Mouse (Mus musculus) hindbrain, embryonic 15.5 days (tissue): ENCODE measurements around the gene S100pbp. TPM values are rescaled to one million over a fixed set of nuclear protein-coding genes. Genes with fewer than 3 reads are reported as not detected.
A peak's percentile ranks its signal among the peaks of the same experiment; 100 is the strongest.

Experiments used
- ATAC-seq: fragments of 200-750 bp; cut with Nextera tagmentation; 2 replicates; pipeline ENCODE4 v1.8.0; 2017; ENCODE audit warnings: low read depth, moderate number of reproducible peaks, moderate TSS enrichment; ENCODE audit not compliant: low FRiP score
- H3K27ac ChIP-seq: fragments of 300-500 bp; sonication (generic); replicated peaks from 2 replicates; pipeline ENCODE4 v1.5.1; 2015; ENCODE audit warnings: mild to moderate bottlenecking, inconsistent platforms
- H3K27me3 ChIP-seq: fragments of 300-500 bp; sonication (generic); 2 replicates; pipeline ENCODE4 v1.6.1; 2015; ENCODE audit warnings: control low read depth, inconsistent platforms
- H3K36me3 ChIP-seq: fragments of 300-500 bp; sonication (generic); 2 replicates; pipeline ENCODE4 v1.6.1; 2015; ENCODE audit warnings: control low read depth, inconsistent platforms
- H3K4me1 ChIP-seq: fragments of 300-500 bp; sonication (generic); replicated peaks from 2 replicates; pipeline ENCODE4 v1.6.1; 2015; ENCODE audit warnings: control low read depth, inconsistent platforms
- H3K4me2 ChIP-seq: fragments of 300-500 bp; sonication (generic); 2 replicates; pipeline ENCODE4 v1.6.1; 2015; ENCODE audit warnings: moderate library complexity, mild to moderate bottlenecking, inconsistent platforms
- H3K4me3 ChIP-seq: fragments of 300-500 bp; sonication (generic); 2 replicates; pipeline ENCODE4 v1.5.1; 2015; ENCODE audit warnings: mild to moderate bottlenecking, inconsistent platforms
- H3K9ac ChIP-seq: fragments of 300-500 bp; sonication (generic); 2 replicates; pipeline ENCODE4 v1.6.1; 2015; ENCODE audit warnings: inconsistent platforms
- H3K9me3 ChIP-seq: fragments of 300-500 bp; sonication (generic); 2 replicates; pipeline ENCODE4 v1.6.1; 2016; ENCODE audit warnings: control low read depth, inconsistent platforms
- WGBS: fragments of 180-500 bp; shearing (Covaris S2); methylation state at CpG from one replicate; pipeline ENCODE4 v1.1.7; 2015; 5-methylcytosine and 5-hydroxymethylcytosine counted together
- polyA plus RNA-seq: library from polyadenylated mRNA; unstranded; fragments of >200 nt; fragmentation: Nextera tagmentation; extraction: Ambion mirVana; gene quantifications from 2 replicates; pipeline ENCODE4 v1.2.1, GENCODE M21; 2015

S100pbp gene
- polyA plus RNA-seq, 1 experiment from 2014 or later = 19.6 TPM

DNA sequence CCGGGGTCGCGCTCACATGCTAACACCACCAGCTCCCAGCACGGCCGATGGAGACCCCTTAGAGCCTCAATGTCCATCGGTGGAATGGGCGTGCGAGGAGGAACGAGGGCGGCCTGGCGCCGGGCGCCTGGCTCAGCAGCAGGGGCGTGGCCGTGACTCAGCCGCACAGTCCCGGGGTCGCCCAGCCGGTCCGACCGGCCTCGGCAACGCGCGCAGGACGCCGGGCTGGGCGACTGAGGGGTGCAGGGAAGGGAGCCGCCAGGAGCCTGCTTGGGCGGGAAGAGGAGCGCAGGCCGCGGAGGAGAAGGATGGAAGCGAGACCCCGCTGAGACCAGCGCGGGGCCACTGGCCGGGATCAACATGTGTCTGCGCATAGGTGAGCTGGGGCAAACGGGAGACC is 84.2 kb downstream of the S100pbp start, which contains the start of gene Tmem54:
Gene Tmem54 (plus strand): TSS at position 193 of the 400 bp plus-strand sequence.
- H3K9ac ChIP-seq = no peak within 1 kb of the TSS

GRCm38 (mm10) chr4:129102133-129102829 is 87.2 kb downstream of the S100pbp start:
- Histone ChIP-seq H3K4me2 (no peak overlapping the region), H3K27ac (no peak overlapping the region), H3K4me3 (no peak overlapping the region), H3K9me3 (no peaks in the 10 kb centered on the region), H3K4me1 (peaks cover 5% of the 10 kb centered on the region), H3K9ac (no peak overlapping the region), H3K36me3 (no peaks in the 10 kb centered on the region), H3K27me3 (peaks cover 21% of the 10 kb centered on the region)
- WGBS = 86% methylated on average over 14 of the region's 14 CpGs
- ATAC-seq = no peak

More for the DNA sequence above, 84.2 kb downstream of the S100pbp start, which contains the start of gene Tmem54:
- no peak within 1 kb of the TSS for H3K27ac ChIP-seq
- H3K36me3 ChIP-seq = no peaks in the 10 kb centered on the region
- no peak for ATAC-seq
- peaks cover 21% of the 10 kb centered on the region for H3K27me3 ChIP-seq
- H3K4me2 ChIP-seq = peak within 1 kb of the TSS; percentile 50
- H3K4me1 ChIP-seq = peaks cover 5% of the 10 kb centered on the region
- WGBS = 2% methylated on average over 40 of the region's 40 CpGs
- H3K4me3 ChIP-seq = peak within 1 kb of the TSS; percentile 23
- no peaks in the 10 kb centered on the region for H3K9me3 ChIP-seq

Other genes with a start within 250 kb of the S100pbp start
- gene Azin2, start 227.3 kb downstream of the S100pbp start, polyA plus RNA-seq = 17.3 and 21.9 TPM in 2 replicates
- gene Ak2, start 197.8 kb downstream of the S100pbp start, polyA plus RNA-seq = 84.8 and 93.2 TPM in 2 replicates
- gene Rnf19b, start 131.5 kb downstream of the S100pbp start, polyA plus RNA-seq = 32.2 and 34.6 TPM in 2 replicates
- gene Tmem54, start 84.2 kb downstream of the S100pbp start, polyA plus RNA-seq = 0.14 TPM in 1 of 2 replicates, not detected in the other
- 110 and 133 TPM in 2 replicates for gene Hpca, start 67.7 kb downstream of the S100pbp start, polyA plus RNA-seq
- 12.5 and 15.0 TPM in 2 replicates for gene Fndc5, start 52.7 kb downstream of the S100pbp start, polyA plus RNA-seq
- gene Yars, start within 50 bp of the S100pbp start, polyA plus RNA-seq = 102 and 111 TPM in 2 replicates
- 8.3 and 9.5 TPM in 2 replicates for gene C77080, start 71.7 kb upstream of the S100pbp start, polyA plus RNA-seq
- gene Sync, start 97.9 kb upstream of the S100pbp start, polyA plus RNA-seq = 1.5 and 1.6 TPM in 2 replicates
- 245 and 264 TPM in 2 replicates for gene Rbbp4, start 145.6 kb upstream of the S100pbp start, polyA plus RNA-seq
- 18.1 and 24.6 TPM in 2 replicates for gene Zbtb8os, start 146.0 kb upstream of the S100pbp start, polyA plus RNA-seq
- gene Zbtb8a, start 188.4 kb upstream of the S100pbp start, polyA plus RNA-seq = 19.5 and 21.2 TPM in 2 replicates